Mouse (Mus musculus) forebrain, embryonic 11.5 days (tissue): ENCODE measurements at regions not wholly inside any gene's neighbourhood (a gene's known extent, or its start where the extent isn't known, plus 50 kb on each side); places are given as distances from the start of the nearest gene placed in this dataset.

Source experiments
- ATAC-seq: fragments of 200-750 bp; cut with Nextera tagmentation; replicated peaks from 2 replicates; pipeline ENCODE4 v1.8.0; 2017; ENCODE audit warnings: moderate TSS enrichment; ENCODE audit not compliant: low FRiP score
- DNase-seq: peaks from one replicate; pipeline ENCODE4 v3.0.0-alpha.2; 2017; ENCODE audit warnings: low spot score
- H3K27ac ChIP-seq: fragments of 300-500 bp; sonication (generic); 2 replicates; pipeline ENCODE4 v1.5.1; 2014; ENCODE audit warnings: low read depth, low read length
- H3K27me3 ChIP-seq: fragments of 300-500 bp; sonication (generic); 2 replicates; pipeline ENCODE4 v1.6.1; 2014; ENCODE audit warnings: mild to moderate bottlenecking, low read length, mixed read lengths; ENCODE audit not compliant: control insufficient read depth, insufficient read depth
- H3K36me3 ChIP-seq: fragments of 300-500 bp; sonication (generic); 2 replicates; pipeline ENCODE4 v1.6.1; 2014; ENCODE audit warnings: mild to moderate bottlenecking, low read length, moderate library complexity, mixed read lengths; ENCODE audit not compliant: control insufficient read depth, insufficient read depth
- H3K4me1 ChIP-seq: fragments of 300-500 bp; sonication (generic); replicated peaks from 2 replicates; pipeline ENCODE4 v1.6.1; 2014; ENCODE audit warnings: low read length, mixed read lengths; ENCODE audit not compliant: control insufficient read depth, insufficient read depth
- H3K4me2 ChIP-seq: fragments of 300-500 bp; sonication (generic); 2 replicates; pipeline ENCODE4 v1.6.1; 2014; ENCODE audit warnings: low read depth, mild to moderate bottlenecking, low read length, moderate library complexity, mixed read lengths; ENCODE audit not compliant: severe bottlenecking
- H3K4me3 ChIP-seq: fragments of 300-500 bp; sonication (generic); 2 replicates; pipeline ENCODE4 v1.5.1; 2014; ENCODE audit warnings: low read depth, low read length
- H3K9ac ChIP-seq: fragments of 300-500 bp; sonication (generic); 2 replicates; pipeline ENCODE4 v1.6.1; 2014; ENCODE audit warnings: low read length
- H3K9me3 ChIP-seq: fragments of 300-500 bp; sonication (generic); 2 replicates; pipeline ENCODE4 v1.6.1; 2016; ENCODE audit warnings: low read length, mixed read lengths; ENCODE audit not compliant: control insufficient read depth
- WGBS: fragments of 180-500 bp; shearing (Covaris S2); extraction: QIAGEN DNeasy Blood & Tissue Kit; methylation state at CpG from one replicate; pipeline ENCODE4 v1.1.7; 2014; 5-methylcytosine and 5-hydroxymethylcytosine counted together

GRCm38 (mm10) chr16:25213250-25213649, 73.4 kb upstream of the Tprg start:
- Histone ChIP-seq H3K27ac (no peak overlapping the region), H3K9me3 (no peaks in the 10 kb centered on the region), H3K9ac (no peak overlapping the region), H3K4me1 (no peaks in the 10 kb centered on the region), H3K4me2 (no peak overlapping the region), H3K27me3 (no peaks in the 10 kb centered on the region), H3K4me3 (no peak overlapping the region), H3K36me3 (no peaks in the 10 kb centered on the region)
- no peak for ATAC-seq
- WGBS, result 69% methylated on average over 2 of the region's 2 CpGs
- DNase-seq, result no peak

DNA sequence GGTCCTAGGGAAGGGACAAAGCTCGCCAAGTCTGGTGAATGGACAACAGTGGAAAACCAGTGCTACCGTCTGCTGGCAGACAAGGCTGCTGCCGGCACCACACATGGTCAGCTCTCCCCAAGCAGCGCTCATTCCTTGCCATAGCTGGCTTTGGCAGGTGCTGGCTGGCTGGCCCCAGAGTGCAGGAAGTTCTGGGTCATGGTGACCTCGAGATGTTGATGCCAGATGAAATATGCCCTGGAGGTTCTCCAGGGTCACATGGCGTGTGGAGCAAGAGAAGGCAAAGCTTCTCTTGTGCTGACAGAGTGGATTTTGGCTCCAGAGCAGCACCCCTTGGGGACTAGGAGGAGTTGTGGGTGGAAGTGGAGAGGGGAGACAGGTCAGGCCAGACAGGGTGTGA, 66.1 kb upstream of the Tprg start:
- no peak overlapping the region for H3K9ac ChIP-seq
- H3K9me3 ChIP-seq, result no peaks in the 10 kb centered on the region
- H3K27ac ChIP-seq, result no peak overlapping the region
- DNase-seq, result no peak
- no peak overlapping the region for H3K4me2 ChIP-seq
- no peak overlapping the region for H3K4me3 ChIP-seq
- H3K36me3 ChIP-seq, result no peaks in the 10 kb centered on the region
- 88% methylated on average over 6 of the region's 6 CpGs for WGBS
- no peaks in the 10 kb centered on the region for H3K4me1 ChIP-seq
- no peak for ATAC-seq
- no peaks in the 10 kb centered on the region for H3K27me3 ChIP-seq

DNA sequence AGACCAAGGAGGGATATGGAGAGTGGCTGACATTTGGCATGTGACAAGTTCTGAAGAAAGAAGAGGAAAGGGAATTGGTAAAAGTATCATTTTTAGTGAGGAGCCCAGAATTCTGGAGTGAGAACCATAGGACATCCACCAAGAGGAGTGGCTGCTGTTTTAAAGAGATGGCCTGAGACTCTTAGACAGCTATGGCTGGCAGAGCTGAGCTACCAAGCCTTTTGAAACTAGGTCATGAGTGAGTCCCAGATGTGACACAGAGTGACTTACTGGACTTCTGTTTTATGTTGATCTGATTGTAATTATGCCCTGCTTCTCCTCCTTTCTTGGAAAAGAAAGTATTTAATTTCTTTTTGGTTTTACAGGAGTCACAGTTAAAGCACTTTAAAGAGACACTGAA, 61.8 kb upstream of the Tprg start:
- H3K9me3 ChIP-seq, result no peaks in the 10 kb centered on the region
- H3K27ac ChIP-seq, result no peak overlapping the region
- no peaks in the 10 kb centered on the region for H3K36me3 ChIP-seq
- DNase-seq, result no peak
- no peaks in the 10 kb centered on the region for H3K4me1 ChIP-seq
- H3K9ac ChIP-seq, result no peak overlapping the region
- H3K4me2 ChIP-seq, result no peak overlapping the region
- no peak overlapping the region for H3K4me3 ChIP-seq
- no peaks in the 10 kb centered on the region for H3K27me3 ChIP-seq
- no peak for ATAC-seq
